Mouse (Mus musculus) B cell, adult 62 days (primary cell): ENCODE measurements around the gene Ufm1. TPM values are rescaled to one million over a fixed set of nuclear protein-coding genes. Genes with fewer than 3 reads are reported as not detected.

Source experiments
- total RNA-seq: library from RNA; stranded (reverse); gene quantifications from 4 replicates; pipeline ENCODE4 v1.2.4, GENCODE M21; 2023

The Ufm1 gene
- total RNA-seq, result 55.3 to 79.1 TPM (median 56.9 TPM) in 4 replicates

GRCm38 (mm10) chr3:53863383-53864220, at the start of gene Ufm1:
Ufm1 (minus strand) TSS chr3:53863830.

DNA sequence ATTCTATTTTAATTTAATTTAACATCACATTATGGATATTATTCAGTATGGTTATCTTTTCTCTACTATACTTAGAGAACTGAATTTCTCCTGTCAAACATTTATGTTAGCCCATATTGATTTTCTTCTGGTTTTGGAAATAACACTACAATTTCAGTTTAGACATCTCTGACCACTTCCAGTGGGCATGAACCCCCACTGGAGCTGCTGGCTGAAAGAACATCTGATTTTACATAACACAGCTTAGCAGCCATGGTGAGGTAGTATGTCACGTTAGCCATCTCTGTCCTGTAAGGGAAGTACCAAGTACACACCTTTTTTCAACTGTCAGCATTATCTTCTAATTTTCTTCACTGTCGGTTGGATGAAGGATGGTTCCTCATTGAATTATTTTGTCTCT, 18.8 kb downstream of the Ufm1 start, which contains the start of gene Gm10985:
Gene Gm10985, plus strand, starts transcription at position 301 of the 400 bp plus-strand sequence.

Other genes with a start within 250 kb of the Ufm1 start
- gene Frem2, start 206.5 kb downstream of the Ufm1 start, total RNA-seq, result not detected in 4 replicates
- not detected in 4 replicates for gene Gm10985, start 18.7 kb downstream of the Ufm1 start, total RNA-seq